Mouse (Mus musculus) megakaryocyte, embryonic 14.5 days (primary cell): ENCODE results near the gene Adarb1. TPM values are rescaled to one million over a fixed set of nuclear protein-coding genes. Genes with fewer than 3 reads are reported as not detected.
"Not testable (repeated sequence)": the region's sequence is repeated elsewhere in the genome, so short reads cannot be mapped to it uniquely, and the experiment has no call there.

Experiments used
- H3K27me3 ChIP-seq: replicated peaks from 2 replicates; pipeline ENCODE3; 2012; ENCODE audit warnings: inconsistent platforms
- H3K36me3 ChIP-seq: replicated peaks from 2 replicates; pipeline ENCODE3; 2012; ENCODE audit warnings: low read length, inconsistent platforms, mixed read lengths
- H3K4me1 ChIP-seq: 2 replicates; pipeline ENCODE4 v1.6.1; 2012; ENCODE audit warnings: inconsistent platforms
- H3K4me3 ChIP-seq: replicated peaks from 2 replicates; pipeline ENCODE3; 2012; ENCODE audit warnings: moderate library complexity, mild to moderate bottlenecking, inconsistent platforms
- H3K9me3 ChIP-seq: 2 replicates; pipeline ENCODE4 v1.6.1; 2012; ENCODE audit warnings: inconsistent platforms
- FLI1 ChIP-seq: IDR thresholded peaks from 2 replicates; pipeline ENCODE4 v1.6.1; 2012; ENCODE audit warnings: low read length, inconsistent platforms, mixed read lengths
- GATA1 ChIP-seq: IDR thresholded peaks from 3 replicates; pipeline ENCODE4 v1.6.1; 2012; ENCODE audit warnings: mixed read lengths, low read length, inconsistent platforms, borderline replicate concordance
- polyA plus RNA-seq: library from polyadenylated mRNA; stranded (reverse); fragments of >175 nt; gene quantifications from 2 replicates; pipeline ENCODE4 v1.2.3, GENCODE M21; 2012; ENCODE audit warnings: low replicate concordance; ENCODE audit not compliant: insufficient read depth

The Adarb1 gene
- polyA plus RNA-seq, 1 experiment, result 1.6 TPM

DNA sequence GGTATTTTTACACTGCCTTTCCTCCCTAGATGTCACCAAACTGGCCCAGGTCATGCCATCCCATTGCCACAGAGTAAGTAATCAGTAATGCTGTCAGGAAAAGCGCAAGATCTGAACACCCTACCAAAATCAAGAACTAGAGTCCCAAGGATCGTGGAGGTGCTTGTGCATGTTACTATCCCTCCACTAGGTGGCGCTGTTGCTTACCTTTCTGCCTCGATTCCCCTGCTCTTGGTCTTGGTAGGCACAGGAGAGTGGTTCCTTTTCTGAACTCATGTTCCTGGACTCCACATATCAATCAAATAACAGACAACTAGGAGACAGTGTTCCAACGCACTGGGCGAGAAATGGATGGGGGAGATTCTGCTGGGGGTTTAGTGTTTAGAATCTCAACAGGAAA is 135.2 kb downstream of the Adarb1 start:
- H3K4me3 ChIP-seq, result no peak overlapping the region
- peaks cover 47% of the 10 kb centered on the region for H3K27me3 ChIP-seq
- H3K9me3 ChIP-seq, result peaks cover 5% of the 10 kb centered on the region; the same call in 1 of the 2 replicates
- TF ChIP-seq FLI1 (no peak), GATA1 (no peak)
- H3K36me3 ChIP-seq, result no peaks in the 10 kb centered on the region
- peaks cover 6% of the 10 kb centered on the region; the same call in 1 of the 2 replicates for H3K4me1 ChIP-seq

DNA sequence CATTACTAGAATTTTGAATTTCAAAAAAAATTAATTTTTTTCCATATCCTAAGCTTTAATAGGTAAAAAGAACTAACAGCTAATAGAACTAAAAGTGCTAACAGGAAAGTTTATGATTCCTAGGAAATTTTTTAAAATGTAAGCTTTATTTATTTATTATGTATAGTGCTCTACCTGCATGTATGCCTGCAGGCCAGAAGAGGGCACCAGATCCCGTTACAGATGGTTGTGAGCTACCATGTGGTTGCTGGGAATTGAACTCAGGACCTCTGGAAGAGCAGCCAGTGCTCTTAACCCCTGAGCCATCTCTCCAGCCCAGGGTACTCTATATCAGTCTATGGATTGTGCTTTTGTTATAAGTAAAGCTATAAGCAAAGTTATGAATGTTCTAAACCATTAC is 136.0 kb downstream of the Adarb1 start:
- not testable (repeated sequence) for H3K36me3 ChIP-seq, H3K4me3 ChIP-seq, H3K9me3 ChIP-seq, H3K4me1 ChIP-seq
- H3K27me3 ChIP-seq, result peaks cover 43% of the 10 kb centered on the region

DNA sequence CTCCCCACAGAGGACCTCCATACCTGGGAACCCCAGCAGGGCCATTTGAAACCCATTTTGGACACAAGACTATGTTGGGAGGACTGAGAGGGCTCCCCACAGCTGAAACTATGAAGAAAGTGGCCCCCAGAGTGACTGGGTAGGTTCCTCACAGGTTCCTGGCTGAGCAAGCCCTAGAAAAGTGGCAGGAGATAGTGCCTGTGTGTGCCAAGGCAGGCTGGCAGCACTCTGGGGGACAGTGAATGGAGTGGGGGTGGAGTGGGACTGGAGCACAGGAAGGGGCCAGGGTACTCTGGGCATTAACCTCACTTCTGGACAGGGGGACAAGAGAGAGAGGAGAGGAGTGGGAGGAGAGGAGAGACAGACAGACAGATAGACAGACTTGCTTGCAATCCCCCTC is 144.3 kb downstream of the Adarb1 start:
- no peak overlapping the region for H3K4me3 ChIP-seq
- peaks cover 47% of the 10 kb centered on the region for H3K27me3 ChIP-seq
- H3K4me1 ChIP-seq, result peaks cover 44% of the 10 kb centered on the region
- no peak for TF ChIP-seq FLI1
- TF ChIP-seq GATA1, result no peak
- peaks cover 18% of the 10 kb centered on the region for H3K36me3 ChIP-seq
- H3K9me3 ChIP-seq, result no peaks in the 10 kb centered on the region

DNA sequence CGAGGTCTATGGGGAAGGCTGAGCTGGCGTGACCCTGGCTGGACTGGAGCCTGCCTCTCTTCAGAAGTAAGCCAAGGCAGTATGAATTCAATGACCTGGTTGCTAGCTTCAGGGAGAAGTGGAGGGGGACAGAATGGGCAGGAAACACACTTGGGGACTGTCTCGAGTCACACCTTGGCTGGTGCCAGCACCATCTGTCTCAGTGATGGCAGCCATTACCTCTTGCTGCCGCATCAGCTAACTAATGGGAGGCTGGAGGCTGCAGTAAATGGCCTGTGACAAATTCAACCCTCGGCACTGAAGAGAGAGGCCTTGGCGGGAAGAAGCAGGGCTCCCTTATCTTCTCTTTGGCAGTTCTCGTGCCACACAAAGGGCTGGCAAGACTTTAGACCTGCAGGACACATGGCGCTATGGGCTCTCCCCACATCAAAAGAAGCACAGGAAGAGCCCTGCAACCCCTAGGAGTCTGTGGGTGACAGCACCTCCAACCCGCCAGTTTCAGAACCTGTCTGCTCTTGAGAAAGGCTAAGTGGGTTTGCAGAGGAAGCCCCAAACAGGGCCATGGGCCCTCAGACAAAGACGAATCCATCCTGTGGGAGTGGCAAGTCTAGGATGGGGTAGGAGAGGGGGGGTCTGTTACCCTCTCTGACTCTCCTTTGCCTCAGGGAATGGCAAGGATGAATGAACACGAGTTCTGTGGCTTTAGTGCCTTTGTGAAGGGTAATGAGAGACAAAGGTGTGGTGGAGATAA is 144.9 kb downstream of the Adarb1 start:
- Histone ChIP-seq H3K4me1 (peaks cover 44% of the 10 kb centered on the region), H3K9me3 (no peaks in the 10 kb centered on the region), H3K4me3 (no peak overlapping the region), H3K27me3 (peaks cover 47% of the 10 kb centered on the region), H3K36me3 (peaks cover 25% of the 10 kb centered on the region)
- no peak for TF ChIP-seq GATA1
- TF ChIP-seq FLI1, result no peak

DNA sequence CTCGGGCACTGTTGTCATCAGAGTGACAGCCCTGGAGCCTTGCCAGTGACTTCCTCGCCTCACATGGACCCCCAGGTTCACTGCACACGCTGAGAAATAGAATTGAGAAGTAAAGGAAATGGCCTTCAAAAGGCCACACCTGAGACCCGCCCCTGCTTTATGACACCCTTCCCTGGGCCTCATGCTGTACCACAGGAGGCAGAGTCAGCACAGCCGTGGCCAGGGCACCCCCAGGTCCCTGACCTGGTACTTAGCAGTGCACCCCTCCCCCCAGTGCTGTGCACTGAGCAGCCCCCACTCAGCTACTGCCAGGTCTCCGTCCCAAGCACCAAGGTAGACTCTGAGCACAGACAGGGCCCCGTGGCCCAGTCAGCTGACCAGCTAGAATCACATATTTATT is 148.9 kb downstream of the Adarb1 start:
- no peak overlapping the region for H3K4me3 ChIP-seq
- no peaks in the 10 kb centered on the region for H3K9me3 ChIP-seq
- peaks cover 31% of the 10 kb centered on the region for H3K27me3 ChIP-seq
- TF ChIP-seq GATA1 (no peak), FLI1 (no peak)
- peaks cover 60% of the 10 kb centered on the region for H3K4me1 ChIP-seq
- peaks cover 65% of the 10 kb centered on the region for H3K36me3 ChIP-seq

DNA sequence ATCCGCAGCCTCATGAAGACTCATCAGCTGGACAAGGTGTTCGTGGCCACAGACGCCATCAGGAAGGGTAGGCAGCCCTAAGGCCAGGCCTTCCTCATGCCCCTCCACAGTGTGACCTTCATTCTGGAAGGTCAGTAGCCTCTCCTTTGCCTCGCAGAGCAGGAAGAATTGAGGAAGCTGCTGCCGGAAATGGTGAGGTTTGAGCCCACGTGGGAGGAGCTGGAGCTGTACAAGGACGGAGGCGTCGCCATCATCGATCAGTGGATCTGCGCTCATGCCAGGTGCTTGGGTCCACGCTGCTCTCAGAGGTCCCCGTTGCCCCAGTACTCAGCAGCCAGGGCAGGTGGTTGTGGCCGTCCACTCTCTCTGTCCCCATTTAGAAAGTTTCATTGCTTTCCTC is 151.0 kb downstream of the Adarb1 start:
- H3K27me3 ChIP-seq, result peaks cover 12% of the 10 kb centered on the region
- peak overlapping the region; percentile 47 for H3K4me3 ChIP-seq
- no peaks in the 10 kb centered on the region for H3K9me3 ChIP-seq
- H3K4me1 ChIP-seq, result peaks cover 56% of the 10 kb centered on the region
- H3K36me3 ChIP-seq, result peaks cover 86% of the 10 kb centered on the region
- no peak for TF ChIP-seq GATA1
- TF ChIP-seq FLI1, result no peak

DNA sequence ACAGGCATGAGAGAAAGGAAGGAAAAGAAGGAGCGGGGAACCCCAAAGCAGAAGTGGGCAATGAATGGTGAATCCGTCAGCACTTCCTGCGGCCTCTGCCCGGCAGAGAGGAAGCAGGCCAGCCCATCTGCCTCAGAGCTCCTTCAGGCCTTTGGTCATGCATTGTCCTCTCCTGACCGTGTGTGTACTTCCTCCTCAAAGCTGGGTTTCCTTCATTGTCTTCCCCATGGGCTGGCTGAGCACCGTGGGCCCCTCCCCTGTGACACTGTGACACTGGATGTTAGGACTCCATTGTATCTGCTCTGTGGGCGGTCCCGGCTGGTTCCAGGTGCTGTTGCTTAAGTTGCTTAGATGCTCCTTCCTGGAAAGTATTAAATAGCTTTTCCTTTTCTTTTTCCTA is 151.8 kb downstream of the Adarb1 start:
- Histone ChIP-seq H3K27me3 (peaks cover 6% of the 10 kb centered on the region), H3K4me1 (peaks cover 55% of the 10 kb centered on the region), H3K4me3 (no peak overlapping the region), H3K9me3 (no peaks in the 10 kb centered on the region), H3K36me3 (peaks cover 93% of the 10 kb centered on the region)
- TF ChIP-seq FLI1 (no peak), GATA1 (no peak)

DNA sequence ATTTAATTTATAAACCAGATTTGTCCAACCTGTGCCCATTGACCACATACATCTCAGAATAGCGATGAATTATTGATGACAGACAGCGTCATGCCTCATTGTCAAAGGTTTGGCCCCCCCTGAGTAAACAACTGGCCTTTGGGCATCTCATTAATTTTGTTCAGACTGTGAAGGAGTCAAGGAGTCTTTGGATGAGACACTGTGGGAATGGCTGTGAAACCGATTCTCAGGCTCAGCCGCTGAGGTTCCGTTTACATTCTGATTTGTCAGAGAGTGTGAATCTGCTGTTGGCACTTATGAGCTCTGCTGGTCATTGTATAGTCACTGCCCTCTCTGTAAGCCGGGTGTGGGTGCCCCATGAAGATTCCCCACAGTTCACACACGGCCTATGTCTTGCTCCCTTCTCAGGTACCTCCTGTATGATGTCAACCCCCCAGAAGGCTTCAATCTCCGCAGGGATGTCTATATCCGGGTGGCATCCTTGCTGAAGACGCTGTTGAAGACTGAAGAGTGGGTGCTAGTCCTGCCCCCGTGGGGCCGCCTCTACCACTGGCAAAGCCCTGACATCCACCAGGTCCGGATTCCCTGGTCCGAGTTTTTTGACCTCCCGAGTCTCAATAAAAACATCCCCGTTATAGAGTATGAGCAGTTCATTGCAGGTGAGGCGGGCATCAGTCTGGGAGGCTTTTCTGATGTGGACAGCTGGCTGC is 157.7 kb downstream of the Adarb1 start:
- H3K4me1 ChIP-seq, result peaks cover 58% of the 10 kb centered on the region
- peaks cover 60% of the 10 kb centered on the region for H3K36me3 ChIP-seq
- peak overlapping the region; percentile 99 for H3K4me3 ChIP-seq
- TF ChIP-seq GATA1 (no peak), FLI1 (no peak)
- no peaks in the 10 kb centered on the region for H3K27me3 ChIP-seq
- H3K9me3 ChIP-seq, result no peaks in the 10 kb centered on the region

DNA sequence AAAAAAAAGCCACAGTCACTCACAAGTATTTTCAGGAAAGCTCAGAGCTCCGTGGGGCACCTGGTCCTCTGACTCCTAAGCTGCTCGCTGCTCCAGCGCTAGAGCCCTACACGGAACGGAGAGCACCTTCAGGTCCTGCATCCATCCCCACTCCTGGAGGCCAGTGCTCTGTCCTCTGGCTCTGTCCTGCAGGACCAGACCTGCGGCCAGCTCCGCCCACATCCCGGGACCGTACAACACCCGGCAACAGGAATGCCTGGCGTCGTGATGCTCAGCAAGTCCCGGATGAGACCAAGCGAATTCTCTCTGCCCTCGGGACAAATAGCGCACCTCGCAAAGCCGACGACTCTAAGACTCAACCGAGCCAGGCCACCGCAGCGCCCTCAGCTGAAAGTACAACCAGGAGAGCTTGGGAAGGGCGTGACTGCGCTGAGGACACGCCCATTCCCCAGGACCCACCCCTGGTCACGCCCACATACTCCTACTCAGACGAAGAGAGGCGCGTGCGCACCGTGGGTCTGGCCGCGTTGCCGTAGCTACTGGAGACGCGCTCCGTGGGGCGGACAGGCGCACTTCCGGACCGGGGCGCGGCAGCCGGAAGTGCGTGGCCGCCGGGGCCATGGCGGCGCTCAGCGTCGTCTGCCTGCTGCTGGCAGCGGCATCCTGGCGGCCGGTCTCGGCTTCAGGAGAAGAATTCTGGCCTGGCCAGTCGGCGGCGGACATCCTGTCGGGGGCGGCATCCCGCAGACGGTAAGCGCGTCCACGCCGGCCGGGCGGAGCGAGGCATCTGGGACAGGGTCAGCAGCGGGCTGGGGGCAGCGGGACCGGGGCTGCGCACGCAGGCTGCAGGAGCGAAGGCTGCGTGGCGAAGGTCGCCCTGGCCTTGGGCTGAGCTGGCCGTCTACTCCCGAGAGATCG is 159.1 kb downstream of the Adarb1 start, which contains the start of gene Pofut2:
Gene Pofut2 (plus strand): TSS at position 515 of the 918 bp plus-strand sequence.
- TF ChIP-seq GATA1 (no peak), FLI1 (peak; percentile 97)
- no peaks in the 10 kb centered on the region for H3K9me3 ChIP-seq
- peaks cover 53% of the 10 kb centered on the region for H3K4me1 ChIP-seq

More for the DNA sequence above, 159.1 kb downstream of the Adarb1 start, which contains the start of gene Pofut2:
- H3K27me3 ChIP-seq, result no peaks in the 10 kb centered on the region
- peak within 1 kb of the TSS; percentile 99 for H3K4me3 ChIP-seq
- peaks cover 47% of the 10 kb centered on the region for H3K36me3 ChIP-seq
